Mouse (Mus musculus) MEL (cell line): ENCODE measurements around the gene Timm22. TPM values are rescaled to one million over a fixed set of nuclear protein-coding genes. Genes with fewer than 3 reads are reported as not detected.

Experiments used
- DNase-seq: peaks from one replicate; pipeline ENCODE4 v3.0.0; 2011; ENCODE audit warnings: low read depth, low spot score
- H3K27ac ChIP-seq: 2 replicates; pipeline ENCODE4 v1.5.1; 2012; ENCODE audit warnings: low read depth, mild to moderate bottlenecking, control low read depth, low read length, moderate library complexity; ENCODE audit not compliant: control insufficient read depth
- H3K27me3 ChIP-seq, 2 experiments: fragments of 150-350 bp in 1 of 2; sonication (generic) in 1 of 2; 2 replicates each; pipeline ENCODE4 v1.6.1; 2012; ENCODE audit warnings: low read length in 2 of 2, mild to moderate bottlenecking in 2 of 2, improper control_type of control experiment in 1 of 2, moderate library complexity in 1 of 2; ENCODE audit not compliant: insufficient read depth in 2 of 2, control insufficient read depth in 1 of 2
- H3K36me3 ChIP-seq, 2 experiments: 2 replicates each; pipeline ENCODE4 v1.6.1; 2012 to 2014; ENCODE audit warnings: low read length in 2 of 2, improper control_type of control experiment in 1 of 2, inconsistent platforms in 1 of 2, mild to moderate bottlenecking in 1 of 2; ENCODE audit not compliant: insufficient read depth in 2 of 2, control insufficient read depth in 1 of 2
- H3K4me1 ChIP-seq, 2 experiments: fragments of 150-350 bp in 1 of 2; sonication (generic) in 1 of 2; 2 replicates each; pipeline ENCODE4 v1.6.1; 2012; ENCODE audit warnings: low read length in 2 of 2, improper control_type of control experiment in 1 of 2, mild to moderate bottlenecking in 1 of 2; ENCODE audit not compliant: insufficient read depth in 2 of 2, control insufficient read depth in 1 of 2
- H3K4me3 ChIP-seq, 2 experiments: fragments of 150-350 bp in 1 of 2; sonication (generic) in 1 of 2; 2 replicates each; pipeline ENCODE4 v1.5.1; 2012; ENCODE audit warnings: low read depth in 2 of 2, low read length in 2 of 2, mild to moderate bottlenecking in 2 of 2, moderate library complexity in 2 of 2, control low read depth in 1 of 2, improper control_type of control experiment in 1 of 2; ENCODE audit not compliant: control insufficient read depth in 1 of 2, insufficient read depth in 1 of 2
- H3K79me2 ChIP-seq: 2 replicates; pipeline ENCODE4 v1.6.1; 2012; ENCODE audit warnings: mild to moderate bottlenecking, low read length, moderate library complexity; ENCODE audit not compliant: control insufficient read depth, poor library complexity, insufficient read depth
- H3K9ac ChIP-seq: 2 replicates; pipeline ENCODE4 v1.6.1; 2012; ENCODE audit warnings: low read depth, mild to moderate bottlenecking, control low read depth, low read length, moderate library complexity; ENCODE audit not compliant: control insufficient read depth, poor library complexity, severe bottlenecking
- H3K9me3 ChIP-seq: fragments of 150-350 bp; sonication (generic); replicated peaks from 2 replicates; pipeline ENCODE4 v1.6.1; 2012; ENCODE audit warnings: mild to moderate bottlenecking, low read length, improper control_type of control experiment, moderate library complexity; ENCODE audit not compliant: insufficient read depth
- CTCF ChIP-seq, 3 experiments: IDR thresholded peaks in 2 of 3; conservative IDR thresholded peaks in 1 of 3; 2 replicates each; pipeline ENCODE4 v1.5.1; 2011 to 2012; ENCODE audit warnings: low read length in 3 of 3, low read depth in 2 of 3, mild to moderate bottlenecking in 2 of 3, improper control_type of control experiment in 1 of 3, inconsistent platforms in 1 of 3, mixed read lengths in 1 of 3, moderate library complexity in 1 of 3; ENCODE audit not compliant: control insufficient read depth in 1 of 3, insufficient read depth in 1 of 3, poor library complexity in 1 of 3, severe bottlenecking in 1 of 3
- ELF1 ChIP-seq: IDR thresholded peaks from 2 replicates; pipeline ENCODE4 v1.6.1; 2014; ENCODE audit warnings: low read depth, mild to moderate bottlenecking, inconsistent platforms, low read length, improper control_type of control experiment, moderate library complexity
- EP300 ChIP-seq, 2 experiments: IDR thresholded peaks; 2 replicates each; pipeline ENCODE4 v1.6.1; 2011; ENCODE audit warnings: improper control_type of control experiment in 2 of 2, low read length in 2 of 2, low read depth in 1 of 2, mild to moderate bottlenecking in 1 of 2
- GATA1 ChIP-seq: IDR thresholded peaks from 2 replicates; pipeline ENCODE4 v1.6.1; 2011; ENCODE audit warnings: low read depth, low read length, improper control_type of control experiment
- HCFC1 ChIP-seq: IDR thresholded peaks from 2 replicates; pipeline ENCODE4 v1.6.1; 2012; ENCODE audit warnings: low read depth, mild to moderate bottlenecking, inconsistent platforms, low read length, improper control_type of control experiment, moderate library complexity
- MAFK ChIP-seq: IDR thresholded peaks from 2 replicates; pipeline ENCODE4 v1.6.1; 2011; ENCODE audit warnings: low read depth, mild to moderate bottlenecking, low read length, improper control_type of control experiment, borderline replicate concordance
- MEF2A ChIP-seq: IDR thresholded peaks from 2 replicates; pipeline ENCODE4 v1.6.1; 2014; ENCODE audit warnings: low read depth, mild to moderate bottlenecking, inconsistent platforms, low read length, improper control_type of control experiment; ENCODE audit not compliant: poor library complexity, insufficient replicate concordance, severe bottlenecking; ENCODE audit errors: extremely low read depth
- NRF1 ChIP-seq: IDR thresholded peaks from 2 replicates; pipeline ENCODE4 v1.6.1; 2014; ENCODE audit warnings: low read depth, mild to moderate bottlenecking, inconsistent platforms, low read length, improper control_type of control experiment, moderate library complexity; ENCODE audit not compliant: poor library complexity, insufficient read depth, severe bottlenecking
- POLR2A ChIP-seq, 2 experiments: IDR thresholded peaks; 2 replicates each; pipeline ENCODE4 v1.6.1; 2011 to 2012; ENCODE audit warnings: low read length in 2 of 2, mild to moderate bottlenecking in 2 of 2, control low read depth in 1 of 2, improper control_type of control experiment in 1 of 2, low read depth in 1 of 2, moderate library complexity in 1 of 2; ENCODE audit not compliant: control insufficient read depth in 1 of 2, insufficient read depth in 1 of 2, poor library complexity in 1 of 2
- POLR2AphosphoS2 ChIP-seq: IDR thresholded peaks from 2 replicates; pipeline ENCODE4 v1.6.1; 2011; ENCODE audit warnings: low read length, improper control_type of control experiment
- RAD21 ChIP-seq: IDR thresholded peaks from 2 replicates; pipeline ENCODE4 v1.6.1; 2011; ENCODE audit warnings: mild to moderate bottlenecking, low read depth, low read length, improper control_type of control experiment
- SIN3A ChIP-seq: IDR thresholded peaks from 2 replicates; pipeline ENCODE4 v1.6.1; 2012; ENCODE audit warnings: low read length, improper control_type of control experiment, inconsistent platforms
- SMC3 ChIP-seq: IDR thresholded peaks from 2 replicates; pipeline ENCODE4 v1.6.1; 2011; ENCODE audit warnings: low read depth, low read length, improper control_type of control experiment
- TBP ChIP-seq: IDR thresholded peaks from 2 replicates; pipeline ENCODE4 v1.8.0; 2011; ENCODE audit warnings: low read depth, low read length, improper control_type of control experiment
- TCF12 ChIP-seq: IDR thresholded peaks from 2 replicates; pipeline ENCODE4 v1.6.1; 2014; ENCODE audit warnings: low read depth, mild to moderate bottlenecking, inconsistent platforms, low read length, improper control_type of control experiment, moderate library complexity
- ZC3H11A ChIP-seq: IDR thresholded peaks from 2 replicates; pipeline ENCODE4 v1.6.1; 2012; ENCODE audit warnings: low read depth, mild to moderate bottlenecking, inconsistent platforms, low read length, improper control_type of control experiment
- polyA plus RNA-seq, 2 experiments: library from polyadenylated mRNA; stranded (reverse) in 1 of 2; unstranded in 1 of 2; fragments of >175 nt in 1 of 2; fragments of >200 nt in 1 of 2; gene quantifications; 2 replicates each; pipeline versions ENCODE4 v1.2.1 to v1.2.4; 2012; ENCODE audit warnings: low replicate concordance in 2 of 2, low read depth in 1 of 2; ENCODE audit not compliant: insufficient read length in 2 of 2, insufficient read depth in 1 of 2, missing spikeins in 1 of 2
- total RNA-seq: library from RNA; depleted of rRNA; stranded (reverse); fragments of 300-350 nt; gene quantifications from 2 replicates; pipeline ENCODE4 v1.2.3, GENCODE M21; 2012

Gene Timm22
- total and polyA plus RNA-seq, 3 experiments: 47.4 to 77.0 TPM; not detected in 1

DNA sequence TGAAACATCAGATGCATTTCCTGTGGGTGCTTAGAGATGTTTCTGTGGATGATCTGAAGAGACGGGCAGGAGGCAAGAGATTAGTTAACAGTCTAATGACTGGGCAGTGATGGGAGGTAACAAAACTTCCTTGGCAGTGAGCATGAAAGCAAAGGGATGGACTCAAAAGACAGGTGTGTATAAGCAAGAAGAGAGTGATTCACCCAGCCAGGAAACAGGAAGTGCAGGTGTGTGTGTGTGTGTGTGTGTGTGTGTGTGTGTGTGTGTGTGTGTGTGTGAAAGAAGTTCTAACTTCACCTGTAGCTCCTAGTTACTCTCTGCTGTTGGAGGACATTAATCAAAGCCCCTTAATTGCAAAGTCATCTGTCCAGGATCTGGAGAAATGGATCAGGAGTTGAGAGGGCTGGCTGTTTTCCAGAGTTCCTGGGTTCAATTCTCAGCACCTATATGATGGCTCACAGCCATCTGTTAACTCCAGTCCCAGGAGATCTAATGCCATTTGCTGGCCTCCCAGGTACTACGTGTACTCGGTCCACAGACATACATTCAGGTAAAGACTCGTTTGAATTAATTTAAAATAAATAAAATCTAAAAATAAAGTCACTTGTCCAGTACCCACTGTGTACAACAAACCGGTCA lies 1.0 kb upstream of the Timm22 start:
- DNase-seq: peak; percentile 16
- H3K9me3 ChIP-seq: no peaks in the 10 kb centered on the region
- no peak overlapping the region for H3K9ac ChIP-seq
- peaks cover 12% of the 10 kb centered on the region for H3K79me2 ChIP-seq
- H3K36me3 ChIP-seq: peaks cover 0 to 2% of the 10 kb centered on the region in 2 experiments; a peak in 1 of 4 replicates
- 0 out of 4 replicates have a peak, but pooled peaks cover 0 to 2% of the 10 kb centered on the region in 2 experiments for H3K4me1 ChIP-seq
- H3K27me3 ChIP-seq: no peaks in the 10 kb centered on the region
- no peak overlapping the region for H3K27ac ChIP-seq
- no peak overlapping the region for H3K4me3 ChIP-seq
- TF ChIP-seq EP300 (IDR thresholded peaks at IDR 0.05; ENCODE audit: low read depth in 1 of 2, low read length in 2 of 2) (no peak), POLR2A (IDR thresholded peaks at IDR 0.05; ENCODE audit: control insufficient read depth in 1 of 2, insufficient read depth in 1 of 2, low read depth in 1 of 2, low read length in 2 of 2, poor library complexity in 1 of 2) (no peak), MEF2A (no peak), TBP (no peak), GATA1 (no peak), MAFK (no peak), POLR2AphosphoS2 (no peak), TCF12 (no peak), NRF1 (no peak)

DNA sequence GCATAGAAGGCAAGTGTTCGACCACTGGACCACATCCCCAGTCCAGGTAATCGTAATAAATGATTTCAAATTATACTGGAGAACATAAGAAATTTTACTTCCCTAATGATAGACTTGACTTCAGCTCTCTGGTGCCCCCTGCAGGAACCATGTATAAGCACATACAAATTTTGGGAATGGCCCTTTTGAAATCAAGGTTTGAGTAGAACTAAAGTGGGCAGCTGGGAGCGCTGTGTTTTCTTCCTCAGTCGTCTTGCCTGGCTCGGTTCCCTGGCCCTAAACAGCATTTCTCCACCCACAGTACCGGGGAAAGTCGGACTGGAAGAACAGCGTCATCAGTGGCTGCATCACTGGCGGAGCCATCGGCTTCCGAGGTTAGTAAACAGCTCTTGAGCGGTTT lies 4.1 kb downstream of the Timm22 start:
- Histone ChIP-seq H3K9ac (no peak overlapping the region), H3K27ac (no peak overlapping the region), H3K4me3 (no peak overlapping the region), H3K79me2 (peaks cover 12% of the 10 kb centered on the region), H3K27me3 (no peaks in the 10 kb centered on the region), H3K36me3 (peaks cover 0 to 2% of the 10 kb centered on the region in 2 experiments; a peak in 3 of 4 replicates), H3K4me1 (0 out of 4 replicates have a peak, but pooled peaks cover 0 to 2% of the 10 kb centered on the region in 2 experiments), H3K9me3 (no peaks in the 10 kb centered on the region)
- TF ChIP-seq RAD21 (peak; percentile 74), HCFC1 (peak; percentile 46; the same call in 1 of the 2 replicates), SMC3 (peak; percentile 69), MAFK (no peak), CTCF (IDR thresholded peaks at IDR 0.05 in 2 of 3, conservative IDR thresholded peaks at IDR 0.05 in 1 of 3; ENCODE audit: control insufficient read depth in 1 of 3, insufficient read depth in 1 of 3, low read depth in 2 of 3, low read length in 3 of 3, poor library complexity in 1 of 3, severe bottlenecking in 1 of 3) (peak; percentile 35 to 85 (median 79); a peak in 5 of 6 replicates), ELF1 (0 out of 2 replicates have a peak, but pooled peaks have one; percentile 36), SIN3A (no peak), ZC3H11A (peak; percentile 59)
- peak; percentile 89 for DNase-seq
